Mouse (Mus musculus): ENCODE measurements around the gene Ubac2. TPM values are rescaled to one million over a fixed set of nuclear protein-coding genes. Genes with fewer than 3 reads are reported as not detected.
"Not testable (repeated sequence)": the region's sequence is repeated elsewhere in the genome, so short reads cannot be mapped to it uniquely, and the experiment has no call there.

Ubac2 gene
- 1.3 TPM in 2 replicates for polyA plus RNA-seq (2012)

- H3K36me3 ChIP-seq (ENCODE audit: control insufficient read depth), result peaks cover 4% of the 10 kb centered on the region
- no peaks in the 10 kb centered on the region for H3K9me3 ChIP-seq (ENCODE audit: control insufficient read depth, low read length)
- TF ChIP-seq TAL1 (IDR thresholded peaks at IDR 0.05; ENCODE audit: low read length) (no peak), GATA1 (IDR thresholded peaks at IDR 0.05; ENCODE audit: low read length) (no peak)
- peak within 1 kb of the TSS; percentile 95 for H3K4me3 ChIP-seq (replicated peaks)
- peaks cover 23% of the 10 kb centered on the region for H3K4me1 ChIP-seq (ENCODE audit: control insufficient read depth)
- peaks cover 3% of the 10 kb centered on the region for H3K27me3 ChIP-seq (ENCODE audit: control insufficient read depth)
Measured at GRCm38 (mm10) chr14:121878176-121878858, at the start of gene Ubac2. Ubac2 (plus strand) TSS chr14:121878620.

GRCm38 (mm10) chr14:121829816-121830442, 48.5 kb upstream of the Ubac2 start:
- no peaks in the 10 kb centered on the region for H3K36me3 ChIP-seq (ENCODE audit: control insufficient read depth)
- peaks cover 1% of the 10 kb centered on the region; the same call in 1 of the 2 replicates for H3K9me3 ChIP-seq (ENCODE audit: control insufficient read depth, low read length)
- no peak overlapping the region for H3K4me3 ChIP-seq (replicated peaks)
- TF ChIP-seq GATA1 (IDR thresholded peaks at IDR 0.05; ENCODE audit: low read length) (no peak), TAL1 (IDR thresholded peaks at IDR 0.05; ENCODE audit: low read length) (no peak)
- no peaks in the 10 kb centered on the region for H3K4me1 ChIP-seq (ENCODE audit: control insufficient read depth)
- H3K27me3 ChIP-seq (ENCODE audit: control insufficient read depth), result no peaks in the 10 kb centered on the region

- H3K27me3 ChIP-seq (ENCODE audit: control insufficient read depth), result no peaks in the 10 kb centered on the region
- no peaks in the 10 kb centered on the region for H3K36me3 ChIP-seq (ENCODE audit: control insufficient read depth)
- H3K9me3 ChIP-seq (ENCODE audit: control insufficient read depth, low read length), result peaks cover 10% of the 10 kb centered on the region
- no peaks in the 10 kb centered on the region for H3K4me1 ChIP-seq (ENCODE audit: control insufficient read depth)
- H3K4me3 ChIP-seq (replicated peaks), result no peak overlapping the region
- TF ChIP-seq GATA1 (IDR thresholded peaks at IDR 0.05; ENCODE audit: low read length) (no peak), TAL1 (IDR thresholded peaks at IDR 0.05; ENCODE audit: low read length) (no peak)
Measured at GRCm38 (mm10) chr14:121833001-121833520, 45.4 kb upstream of the Ubac2 start.

- Histone ChIP-seq H3K36me3 (ENCODE audit: control insufficient read depth) (no peaks in the 10 kb centered on the region), H3K9me3 (ENCODE audit: control insufficient read depth, low read length) (peaks cover 22% of the 10 kb centered on the region), H3K27me3 (ENCODE audit: control insufficient read depth) (no peaks in the 10 kb centered on the region), H3K4me1 (ENCODE audit: control insufficient read depth) (no peaks in the 10 kb centered on the region), H3K4me3 (replicated peaks) (no peak overlapping the region)
- TF ChIP-seq GATA1 (IDR thresholded peaks at IDR 0.05; ENCODE audit: low read length) (no peak), TAL1 (IDR thresholded peaks at IDR 0.05; ENCODE audit: low read length) (no peak)
Measured at GRCm38 (mm10) chr14:121838161-121838560, 40.3 kb upstream of the Ubac2 start.

GRCm38 (mm10) chr14:121840217-121840616, 38.2 kb upstream of the Ubac2 start:
- Histone ChIP-seq H3K9me3 (ENCODE audit: control insufficient read depth, low read length) (peaks cover 20% of the 10 kb centered on the region), H3K4me3 (replicated peaks) (no peak overlapping the region), H3K4me1 (ENCODE audit: control insufficient read depth) (no peaks in the 10 kb centered on the region), H3K27me3 (ENCODE audit: control insufficient read depth) (no peaks in the 10 kb centered on the region), H3K36me3 (ENCODE audit: control insufficient read depth) (no peaks in the 10 kb centered on the region)
- TF ChIP-seq GATA1 (IDR thresholded peaks at IDR 0.05; ENCODE audit: low read length), result no peak
- no peak for TF ChIP-seq TAL1 (IDR thresholded peaks at IDR 0.05; ENCODE audit: low read length)

GRCm38 (mm10) chr14:121844486-121844885, 33.9 kb upstream of the Ubac2 start:
- no peaks in the 10 kb centered on the region for H3K4me1 ChIP-seq (ENCODE audit: control insufficient read depth)
- no peak overlapping the region for H3K4me3 ChIP-seq (replicated peaks)
- H3K36me3 ChIP-seq (ENCODE audit: control insufficient read depth), result no peaks in the 10 kb centered on the region
- no peaks in the 10 kb centered on the region for H3K27me3 ChIP-seq (ENCODE audit: control insufficient read depth)
- TF ChIP-seq GATA1 (IDR thresholded peaks at IDR 0.05; ENCODE audit: low read length) (no peak), TAL1 (IDR thresholded peaks at IDR 0.05; ENCODE audit: low read length) (no peak)
- H3K9me3 ChIP-seq (ENCODE audit: control insufficient read depth, low read length), result peaks cover 2% of the 10 kb centered on the region; the same call in 1 of the 2 replicates

- Histone ChIP-seq H3K27me3 (ENCODE audit: control insufficient read depth) (no peaks in the 10 kb centered on the region), H3K4me1 (ENCODE audit: control insufficient read depth) (no peaks in the 10 kb centered on the region), H3K9me3 (ENCODE audit: control insufficient read depth, low read length) (peaks cover 4% of the 10 kb centered on the region), H3K4me3 (replicated peaks) (no peak overlapping the region), H3K36me3 (ENCODE audit: control insufficient read depth) (no peaks in the 10 kb centered on the region)
- TF ChIP-seq GATA1 (IDR thresholded peaks at IDR 0.05; ENCODE audit: low read length), result no peak
- TF ChIP-seq TAL1 (IDR thresholded peaks at IDR 0.05; ENCODE audit: low read length), result no peak
Measured at GRCm38 (mm10) chr14:121851231-121851630, 27.2 kb upstream of the Ubac2 start.

- Histone ChIP-seq H3K9me3 (ENCODE audit: control insufficient read depth, low read length) (peaks cover 4% of the 10 kb centered on the region), H3K27me3 (ENCODE audit: control insufficient read depth) (no peaks in the 10 kb centered on the region), H3K36me3 (ENCODE audit: control insufficient read depth) (no peaks in the 10 kb centered on the region), H3K4me3 (replicated peaks) (no peak overlapping the region), H3K4me1 (ENCODE audit: control insufficient read depth) (no peaks in the 10 kb centered on the region)
- no peak for TF ChIP-seq GATA1 (IDR thresholded peaks at IDR 0.05; ENCODE audit: low read length)
- no peak for TF ChIP-seq TAL1 (IDR thresholded peaks at IDR 0.05; ENCODE audit: low read length)
Measured at GRCm38 (mm10) chr14:121852531-121852930, 25.9 kb upstream of the Ubac2 start.

- not testable (repeated sequence) for H3K36me3 ChIP-seq (ENCODE audit: control insufficient read depth); H3K4me1 ChIP-seq (ENCODE audit: control insufficient read depth); H3K4me3 ChIP-seq (replicated peaks)
Measured at GRCm38 (mm10) chr14:121865162-121865561, 13.3 kb upstream of the Ubac2 start.

More at GRCm38 (mm10) chr14:121865162-121865561, 13.3 kb upstream of the Ubac2 start:
- not testable (repeated sequence) for H3K27me3 ChIP-seq (ENCODE audit: control insufficient read depth); H3K9me3 ChIP-seq (ENCODE audit: control insufficient read depth, low read length)
